Mouse (Mus musculus): Measurements from ENCODE around the gene Brd2. TPM values are rescaled to one million over a fixed set of nuclear protein-coding genes. Genes with fewer than 3 reads are reported as not detected.

The Brd2 gene
- polyA plus RNA-seq, 1 experiment from 2014 or later, result 99.2 TPM

DNA sequence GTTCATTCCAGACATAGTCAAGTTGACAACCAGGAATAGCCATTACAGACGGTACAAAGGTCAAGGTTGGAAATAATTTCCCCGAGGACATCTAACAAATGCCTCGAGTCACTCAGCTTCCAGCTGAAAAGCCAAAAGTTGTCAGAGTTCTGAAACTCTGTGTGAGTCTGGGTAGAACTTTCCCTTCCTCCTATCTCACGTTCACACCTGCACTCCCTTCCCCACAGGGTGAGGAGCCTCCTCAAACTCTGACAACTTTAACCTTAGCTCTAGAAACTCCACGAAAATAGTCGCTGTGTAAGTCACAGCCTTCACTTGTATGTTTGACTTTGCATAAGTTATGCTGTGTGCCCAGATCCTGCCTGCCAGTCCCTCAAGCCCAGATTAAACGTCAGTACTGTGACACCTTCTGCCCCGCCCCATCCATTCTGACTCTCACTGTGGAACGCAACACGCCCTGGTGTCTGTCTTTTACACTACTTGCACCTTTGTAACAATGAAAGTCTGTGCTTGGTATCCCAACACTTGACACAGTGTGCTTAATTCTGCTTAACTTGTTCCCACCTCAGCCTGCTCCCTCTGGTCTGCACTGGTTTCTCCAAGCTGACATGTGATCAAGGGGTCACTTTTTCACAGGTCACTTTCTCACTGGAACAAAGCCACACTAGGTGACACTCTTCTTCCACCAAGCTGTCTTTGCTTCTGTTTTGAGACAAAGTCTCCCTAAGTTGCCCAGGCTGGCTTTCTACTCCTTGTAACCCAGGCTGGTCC, 23.5 kb downstream of the Brd2 start:
- 67% methylated on average over 10 of the region's 10 CpGs for WGBS

DNA sequence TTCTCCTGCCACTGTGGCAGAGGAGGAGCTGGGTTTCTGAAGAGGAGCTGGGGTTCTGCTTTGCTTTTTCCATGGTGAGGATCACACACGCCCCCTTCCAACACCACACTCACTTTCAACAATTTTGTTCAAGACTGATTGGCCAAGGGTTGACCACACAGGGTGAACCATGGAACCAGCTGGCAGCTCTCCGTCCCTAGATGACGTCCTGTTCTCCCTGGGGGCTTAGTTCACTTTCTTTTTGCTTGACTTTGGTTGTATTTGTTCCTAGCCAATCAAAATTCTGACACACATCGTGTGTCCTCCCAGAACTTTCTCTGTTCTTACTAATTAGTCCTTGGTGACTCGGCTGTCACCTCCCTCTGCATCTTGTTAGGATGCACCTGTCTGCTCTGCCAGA, 25.2 kb downstream of the Brd2 start:
- H3K4me3 ChIP-seq (ENCODE audit: low read depth, low read length), result no peak overlapping the region
- H3K9me3 ChIP-seq (ENCODE audit: control insufficient read depth, low read length), result no peaks in the 10 kb centered on the region
- no peak overlapping the region for H3K9ac ChIP-seq (ENCODE audit: low read length)
- H3K4me1 ChIP-seq (ENCODE audit: control insufficient read depth, insufficient read depth, low read length), result peaks cover 3% of the 10 kb centered on the region; the same call in 1 of the 2 replicates
- WGBS, result 74% methylated on average over 5 of the region's 5 CpGs
- no peak overlapping the region for H3K4me2 ChIP-seq
- no peak overlapping the region for H3K27ac ChIP-seq (ENCODE audit: low read depth, low read length)
- no peaks in the 10 kb centered on the region for H3K36me3 ChIP-seq (ENCODE audit: control insufficient read depth, insufficient read depth, low read length)
- ATAC-seq (ENCODE audit: low FRiP score) (no peak), DNase-seq (ENCODE audit: low spot score, missing footprints) (no peak)
- no peaks in the 10 kb centered on the region for H3K27me3 ChIP-seq (ENCODE audit: control insufficient read depth, insufficient read depth, low read length)

More for the DNA sequence above, 23.5 kb downstream of the Brd2 start:
- DNase-seq (ENCODE audit: low spot score, missing footprints), result no peak
- Histone ChIP-seq H3K27ac (ENCODE audit: low read depth, low read length) (no peak overlapping the region), H3K9ac (ENCODE audit: low read length) (no peak overlapping the region), H3K27me3 (ENCODE audit: control insufficient read depth, insufficient read depth, low read length) (no peaks in the 10 kb centered on the region), H3K4me1 (ENCODE audit: control insufficient read depth, insufficient read depth, low read length) (no peaks in the 10 kb centered on the region; the same call in 1 of the 2 replicates), H3K36me3 (ENCODE audit: control insufficient read depth, insufficient read depth, low read length) (no peaks in the 10 kb centered on the region), H3K4me3 (ENCODE audit: low read depth, low read length) (no peak overlapping the region), H3K9me3 (ENCODE audit: control insufficient read depth, low read length) (no peaks in the 10 kb centered on the region), H3K4me2 (no peak overlapping the region)
- no peak for ATAC-seq (ENCODE audit: low FRiP score)

DNA sequence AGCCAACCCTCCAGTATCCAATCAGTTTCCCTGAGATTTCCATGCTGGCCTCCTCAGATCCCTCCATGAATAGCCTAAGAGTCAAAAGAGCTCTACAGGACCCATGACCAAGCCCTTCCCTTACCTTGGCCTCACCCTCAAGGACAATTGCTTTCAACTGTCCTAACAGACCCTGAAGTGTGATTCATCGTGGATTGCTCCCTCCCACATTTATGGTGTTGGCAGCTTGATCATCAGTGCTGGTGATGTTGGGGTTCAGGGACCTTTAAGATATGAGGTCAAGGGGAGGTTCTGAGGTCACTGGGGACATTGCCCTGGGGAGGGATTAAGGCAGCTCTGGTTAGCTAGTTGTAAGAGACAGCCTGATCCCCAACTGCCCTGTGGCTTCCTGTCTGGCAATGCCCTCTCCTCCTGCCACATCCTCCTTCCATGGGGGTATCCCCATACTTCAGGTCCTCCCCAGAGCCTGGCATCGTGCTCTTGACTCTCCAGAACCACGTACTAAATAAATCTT, 25.9 kb downstream of the Brd2 start:
- H3K9ac ChIP-seq (ENCODE audit: low read length), result no peak overlapping the region
- H3K27me3 ChIP-seq (ENCODE audit: control insufficient read depth, insufficient read depth, low read length), result no peaks in the 10 kb centered on the region
- WGBS, result 75% methylated on average over 3 of the region's 3 CpGs
- DNase-seq (ENCODE audit: low spot score, missing footprints), result no peak
- H3K4me1 ChIP-seq (ENCODE audit: control insufficient read depth, insufficient read depth, low read length), result peaks cover 3% of the 10 kb centered on the region; the same call in 1 of the 2 replicates
- H3K4me2 ChIP-seq, result no peak overlapping the region
- H3K4me3 ChIP-seq (ENCODE audit: low read depth, low read length), result no peak overlapping the region
- no peaks in the 10 kb centered on the region for H3K9me3 ChIP-seq (ENCODE audit: control insufficient read depth, low read length)
- H3K27ac ChIP-seq (ENCODE audit: low read depth, low read length), result no peak overlapping the region
- H3K36me3 ChIP-seq (ENCODE audit: control insufficient read depth, insufficient read depth, low read length), result no peaks in the 10 kb centered on the region
- ATAC-seq (ENCODE audit: low FRiP score), result no peak

DNA sequence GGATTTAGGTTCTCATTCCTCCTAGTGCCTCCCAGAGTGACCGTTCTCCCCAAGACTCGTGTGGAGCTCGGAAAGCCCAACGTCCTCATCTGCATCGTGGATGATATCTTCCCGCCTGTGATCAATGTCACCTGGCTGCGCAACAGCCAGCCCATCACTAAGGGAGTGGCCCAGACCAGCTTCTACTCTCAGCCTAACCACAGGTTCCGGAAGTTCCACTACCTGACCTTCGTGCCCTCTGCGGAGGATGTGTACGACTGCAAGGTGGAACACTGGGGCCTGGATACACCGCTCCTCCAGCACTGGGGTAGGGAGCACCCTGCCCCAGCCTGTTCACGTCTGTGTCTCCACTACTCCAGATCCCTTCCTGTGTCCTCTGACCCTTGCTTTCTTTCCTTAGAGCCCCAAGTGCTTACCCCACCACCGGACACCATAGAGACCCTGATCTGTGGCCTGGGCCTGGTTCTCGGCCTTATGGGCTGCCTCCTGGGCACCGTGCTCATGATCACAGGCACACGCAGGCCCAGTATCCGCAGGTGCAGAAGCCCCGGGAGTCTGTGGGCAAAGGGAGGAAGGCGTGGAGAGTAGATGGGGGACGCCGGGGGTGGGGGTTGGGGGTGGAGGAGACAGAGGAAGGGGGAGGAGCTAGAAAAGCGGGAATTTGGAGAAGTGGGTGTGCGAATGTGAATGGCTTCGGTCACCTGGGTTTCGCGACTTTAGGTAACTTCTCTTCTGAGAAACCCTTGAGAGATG, 28.0 kb downstream of the Brd2 start:
- no peak overlapping the region for H3K27ac ChIP-seq (ENCODE audit: low read depth, low read length)
- peak; percentile 77 for DNase-seq (ENCODE audit: low spot score, missing footprints)
- 0 out of 2 replicates have a peak, but pooled peaks cover 3% of the 10 kb centered on the region for H3K4me1 ChIP-seq (ENCODE audit: control insufficient read depth, insufficient read depth, low read length)
- no peak overlapping the region for H3K9ac ChIP-seq (ENCODE audit: low read length)
- H3K36me3 ChIP-seq (ENCODE audit: control insufficient read depth, insufficient read depth, low read length), result no peaks in the 10 kb centered on the region
- no peak overlapping the region for H3K4me2 ChIP-seq
- H3K4me3 ChIP-seq (ENCODE audit: low read depth, low read length), result no peak overlapping the region
- no peaks in the 10 kb centered on the region for H3K27me3 ChIP-seq (ENCODE audit: control insufficient read depth, insufficient read depth, low read length)
- 83% methylated on average over 27 of the region's 27 CpGs for WGBS
- H3K9me3 ChIP-seq (ENCODE audit: control insufficient read depth, low read length), result no peaks in the 10 kb centered on the region
- no peak for ATAC-seq (ENCODE audit: low FRiP score)

- Histone ChIP-seq H3K9me3 (ENCODE audit: control insufficient read depth, low read length) (no peaks in the 10 kb centered on the region), H3K27me3 (ENCODE audit: control insufficient read depth, insufficient read depth, low read length) (no peaks in the 10 kb centered on the region), H3K4me2 (no peak overlapping the region), H3K4me3 (ENCODE audit: low read depth, low read length) (no peak overlapping the region), H3K27ac (ENCODE audit: low read depth, low read length) (no peak overlapping the region), H3K9ac (ENCODE audit: low read length) (no peak overlapping the region), H3K4me1 (ENCODE audit: control insufficient read depth, insufficient read depth, low read length) (0 out of 2 replicates have a peak, but pooled peaks cover 3% of the 10 kb centered on the region), H3K36me3 (ENCODE audit: control insufficient read depth, insufficient read depth, low read length) (no peaks in the 10 kb centered on the region)
- ATAC-seq (ENCODE audit: low FRiP score), result peak; percentile 55; the same call in 1 of the 2 replicates
- WGBS, result 29% methylated on average over 7 of the region's 7 CpGs
- DNase-seq (ENCODE audit: low spot score, missing footprints), result peak; percentile 85
Measured at GRCm38 (mm10) chr17:34093199-34093874, 29.1 kb downstream of the Brd2 start.

GRCm38 (mm10) chr17:34092197-34092875, 30.1 kb downstream of the Brd2 start, which contains the start of gene H2-Oa:
TSS of gene H2-Oa (plus strand) at chr17:34092340.
- Histone ChIP-seq H3K36me3 (ENCODE audit: control insufficient read depth, insufficient read depth, low read length) (no peaks in the 10 kb centered on the region), H3K4me2 (no peak within 1 kb of the TSS), H3K4me3 (ENCODE audit: low read depth, low read length) (no peak within 1 kb of the TSS), H3K9ac (ENCODE audit: low read length) (no peak within 1 kb of the TSS), H3K4me1 (ENCODE audit: control insufficient read depth, insufficient read depth, low read length) (0 out of 2 replicates have a peak, but pooled peaks cover 3% of the 10 kb centered on the region), H3K27ac (ENCODE audit: low read depth, low read length) (no peak within 1 kb of the TSS), H3K9me3 (ENCODE audit: control insufficient read depth, low read length) (no peaks in the 10 kb centered on the region), H3K27me3 (ENCODE audit: control insufficient read depth, insufficient read depth, low read length) (no peaks in the 10 kb centered on the region)
- WGBS, result 44% methylated on average over 11 of the region's 11 CpGs
- ATAC-seq (ENCODE audit: low FRiP score) (no peak), DNase-seq (ENCODE audit: low spot score, missing footprints) (no peak)

DNA sequence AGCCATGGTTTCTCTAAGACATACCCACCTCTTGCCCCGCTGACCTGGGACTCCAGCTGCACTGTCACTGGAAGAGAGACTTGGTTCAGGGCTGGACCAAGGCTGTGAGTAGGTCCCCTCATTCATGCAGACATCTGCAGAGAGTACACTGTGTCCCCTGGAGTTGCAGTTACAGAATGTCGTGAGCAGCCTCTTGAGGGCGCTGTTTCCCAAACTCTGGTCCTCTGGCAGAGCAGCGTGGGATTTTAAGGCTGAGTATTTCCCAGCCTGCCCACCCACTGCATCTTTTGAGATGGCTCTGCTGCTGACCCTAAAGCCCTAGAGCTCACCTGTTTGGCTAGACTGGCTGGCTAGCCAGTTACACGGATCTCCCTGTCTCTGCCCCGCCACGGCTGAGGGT, 31.5 kb downstream of the Brd2 start:
- DNase-seq (ENCODE audit: low spot score, missing footprints) (peak; percentile 87), ATAC-seq (ENCODE audit: low FRiP score) (no peak)
- Histone ChIP-seq H3K4me1 (ENCODE audit: control insufficient read depth, insufficient read depth, low read length) (0 out of 2 replicates have a peak, but pooled peaks cover 3% of the 10 kb centered on the region), H3K36me3 (ENCODE audit: control insufficient read depth, insufficient read depth, low read length) (no peaks in the 10 kb centered on the region), H3K9ac (ENCODE audit: low read length) (no peak overlapping the region), H3K9me3 (ENCODE audit: control insufficient read depth, low read length) (no peaks in the 10 kb centered on the region), H3K4me2 (no peak overlapping the region), H3K4me3 (ENCODE audit: low read depth, low read length) (no peak overlapping the region), H3K27ac (ENCODE audit: low read depth, low read length) (no peak overlapping the region), H3K27me3 (ENCODE audit: control insufficient read depth, insufficient read depth, low read length) (no peaks in the 10 kb centered on the region)
- 42% methylated on average over 7 of the region's 7 CpGs for WGBS

- Histone ChIP-seq H3K4me2 (no peak overlapping the region), H3K9ac (ENCODE audit: low read length) (no peak overlapping the region), H3K36me3 (ENCODE audit: control insufficient read depth, insufficient read depth, low read length) (no peaks in the 10 kb centered on the region), H3K27ac (ENCODE audit: low read depth, low read length) (no peak overlapping the region), H3K4me1 (ENCODE audit: control insufficient read depth, insufficient read depth, low read length) (no peaks in the 10 kb centered on the region), H3K27me3 (ENCODE audit: control insufficient read depth, insufficient read depth, low read length) (no peaks in the 10 kb centered on the region), H3K4me3 (ENCODE audit: low read depth, low read length) (no peak overlapping the region), H3K9me3 (ENCODE audit: control insufficient read depth, low read length) (no peaks in the 10 kb centered on the region)
- no peak for DNase-seq (ENCODE audit: low spot score, missing footprints)
- WGBS, result 90% methylated on average over 11 of the region's 11 CpGs
- ATAC-seq (ENCODE audit: low FRiP score), result no peak
Measured at GRCm38 (mm10) chr17:34088124-34088523, 34.3 kb downstream of the Brd2 start.
